Mouse (Mus musculus): ENCODE measurements around the gene Atraid.
"Not testable (repeated sequence)": the region's sequence is repeated elsewhere in the genome, so short reads cannot be mapped to it uniquely, and the experiment has no call there.

The Atraid gene

DNA sequence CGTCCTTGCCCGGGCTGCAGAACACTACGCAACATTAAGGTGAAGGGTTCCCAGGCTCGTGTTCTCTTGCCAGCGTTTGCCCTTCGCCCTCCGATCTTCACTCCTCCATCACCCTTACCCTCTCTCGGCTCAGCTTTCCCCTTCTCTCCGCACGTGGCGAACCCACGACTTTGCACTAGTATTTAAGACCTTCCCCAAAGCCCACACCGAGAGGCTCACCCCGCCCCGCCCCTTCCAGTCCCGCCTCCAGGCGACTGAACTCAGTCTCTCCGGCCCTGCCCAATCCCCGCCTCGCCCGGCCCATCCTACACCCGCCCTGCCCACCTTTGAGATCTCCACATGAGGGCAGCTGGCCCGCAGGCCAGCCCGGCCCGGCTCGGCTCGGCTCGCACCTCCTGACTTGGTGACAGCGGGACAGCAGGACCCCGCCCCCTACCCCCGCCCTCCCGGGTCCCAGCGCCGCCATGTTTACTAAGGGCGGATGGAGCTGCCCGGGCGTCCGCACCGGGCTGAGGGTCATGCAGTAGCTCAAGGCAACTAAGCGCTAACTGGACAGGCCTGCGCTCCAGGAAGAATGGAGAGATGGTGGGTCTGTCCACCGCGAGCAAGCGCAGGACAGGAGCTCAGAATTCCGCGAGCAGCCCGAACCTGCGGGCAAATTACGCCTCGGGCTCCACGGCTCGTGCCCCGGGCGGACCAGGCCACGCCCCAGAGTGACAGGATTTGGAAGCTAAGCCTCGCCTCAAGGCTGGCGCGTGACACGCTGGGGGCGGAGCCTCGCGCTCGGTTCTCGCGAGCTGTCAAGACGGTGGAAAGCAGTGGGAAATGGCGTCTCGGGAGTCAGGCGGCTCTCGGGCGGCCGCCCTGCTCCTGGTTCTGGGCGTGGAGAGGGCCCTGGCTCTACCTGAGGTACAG, at the start of gene Atraid:
Gene Atraid (plus strand): TSS at position 465 of the 915 bp plus-strand sequence.
- peak; percentile 97 to 100 for DNase-seq (ENCODE audit: low spot score in 2 of 2)

- no peak for DNase-seq (ENCODE audit: low spot score in 2 of 2)
Observed at GRCm38 (mm10) chr5:30999324-30999723, 48.8 kb upstream of the Atraid start.

- DNase-seq (ENCODE audit: low spot score in 2 of 2): no peak
Observed at GRCm38 (mm10) chr5:31000122-31000521, 48.0 kb upstream of the Atraid start.

DNA sequence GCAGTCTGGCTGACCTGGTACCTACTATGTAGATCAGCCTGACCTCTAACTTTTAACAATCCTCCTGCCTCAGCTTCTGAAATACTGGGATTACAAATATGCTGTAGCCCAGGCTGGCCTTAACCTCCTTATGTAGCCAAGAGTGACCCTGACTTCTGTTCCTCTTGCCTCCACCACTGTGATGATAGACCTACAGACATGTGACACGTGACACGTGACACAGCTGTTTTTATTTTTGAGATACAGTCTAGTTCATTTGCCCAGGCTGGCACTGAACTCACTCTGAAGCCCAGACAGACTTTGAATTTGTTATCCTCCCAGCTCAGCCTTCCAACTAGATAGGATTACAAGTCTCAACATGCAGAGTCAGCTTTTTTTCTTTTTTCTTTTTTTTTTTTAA, 47.1 kb upstream of the Atraid start:
- no peak for DNase-seq (ENCODE audit: low spot score in 2 of 2)

GRCm38 (mm10) chr5:31001560-31001959, 46.6 kb upstream of the Atraid start:
- DNase-seq (ENCODE audit: low spot score in 2 of 2): no peak

- DNase-seq (ENCODE audit: low spot score in 2 of 2): peak; percentile 53 to 81
Observed at GRCm38 (mm10) chr5:31004184-31004583, 43.9 kb upstream of the Atraid start.

GRCm38 (mm10) chr5:31012737-31013136, 35.4 kb upstream of the Atraid start:
- no peak for DNase-seq (ENCODE audit: low spot score in 2 of 2)

DNA sequence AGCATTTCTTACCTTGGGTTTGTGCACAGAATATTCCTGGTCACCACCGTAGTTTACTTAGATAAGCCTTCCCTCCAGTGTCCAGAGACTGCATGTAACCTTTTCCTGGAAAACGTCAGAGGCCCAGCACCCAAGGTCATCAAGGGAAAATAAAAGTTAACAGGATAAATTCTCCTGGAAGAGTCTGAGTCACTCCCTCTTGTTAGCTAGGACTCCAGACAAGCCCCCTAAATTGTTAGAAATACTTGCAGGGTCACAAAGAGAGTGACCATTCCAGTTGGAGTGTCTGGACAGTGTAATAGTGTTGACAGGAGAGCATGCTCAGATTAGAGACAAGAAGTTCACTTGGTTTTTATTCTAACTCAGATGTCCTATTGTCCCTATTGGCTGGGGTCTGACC, 32.2 kb upstream of the Atraid start:
- no peak for DNase-seq (ENCODE audit: low spot score in 2 of 2)

GRCm38 (mm10) chr5:31021790-31022189, 26.3 kb upstream of the Atraid start:
- DNase-seq (ENCODE audit: low spot score in 2 of 2): not testable (repeated sequence)

- no peak for DNase-seq (ENCODE audit: low spot score in 2 of 2)
Observed at GRCm38 (mm10) chr5:31022690-31023089, 25.4 kb upstream of the Atraid start.

DNA sequence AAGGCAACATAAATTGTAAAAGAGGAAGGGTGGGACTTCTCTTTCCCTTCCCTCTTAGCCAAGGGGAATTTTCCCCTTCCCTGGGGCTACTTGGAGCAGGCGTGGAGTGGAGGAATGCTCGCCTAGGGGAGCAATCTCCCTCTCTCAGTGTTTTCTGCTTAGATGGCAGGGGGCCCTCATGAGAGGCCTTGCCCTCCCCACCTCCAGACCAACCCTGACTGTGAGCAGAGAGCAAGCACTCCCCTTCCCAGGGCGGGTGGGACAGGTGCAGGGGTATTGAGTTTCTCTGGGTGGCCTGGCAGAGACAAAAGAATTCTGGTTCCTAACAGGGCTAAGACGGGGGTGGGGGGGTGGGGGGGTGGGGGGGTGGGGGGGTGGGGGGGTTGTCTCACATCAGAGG, 24.9 kb upstream of the Atraid start:
- DNase-seq (ENCODE audit: low spot score in 2 of 2): no peak

GRCm38 (mm10) chr5:31024641-31025040, 23.5 kb upstream of the Atraid start:
- no peak for DNase-seq (ENCODE audit: low spot score in 2 of 2)

GRCm38 (mm10) chr5:31030926-31031325, 17.2 kb upstream of the Atraid start:
- no peak for DNase-seq (ENCODE audit: low spot score in 2 of 2)

DNA sequence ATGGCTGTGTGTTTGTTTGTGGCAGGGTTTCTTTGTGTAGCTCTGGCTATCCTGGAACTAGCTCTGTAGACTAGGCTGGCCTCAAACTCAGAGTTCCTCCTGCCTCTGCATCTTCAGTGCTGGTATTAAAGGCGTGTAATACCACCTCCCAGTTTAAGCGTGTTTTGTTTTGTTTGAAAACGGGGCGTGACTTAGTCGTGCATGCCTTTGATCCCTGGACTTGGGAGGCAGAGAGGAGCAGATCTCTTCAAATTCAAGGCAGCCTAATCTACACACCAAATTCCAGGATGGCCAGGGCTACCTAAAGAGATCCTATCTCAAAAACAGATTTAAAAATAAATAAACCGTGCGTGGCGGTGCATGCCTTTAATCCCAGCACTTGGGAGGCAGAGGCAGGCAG, 16.6 kb upstream of the Atraid start:
- no peak for DNase-seq (ENCODE audit: low spot score in 2 of 2)

- no peak for DNase-seq (ENCODE audit: low spot score in 2 of 2)
Observed at GRCm38 (mm10) chr5:31034669-31035068, 13.4 kb upstream of the Atraid start.

- DNase-seq (ENCODE audit: low spot score in 2 of 2): not testable (repeated sequence)
Observed at GRCm38 (mm10) chr5:31036556-31036955, 11.6 kb upstream of the Atraid start.

DNA sequence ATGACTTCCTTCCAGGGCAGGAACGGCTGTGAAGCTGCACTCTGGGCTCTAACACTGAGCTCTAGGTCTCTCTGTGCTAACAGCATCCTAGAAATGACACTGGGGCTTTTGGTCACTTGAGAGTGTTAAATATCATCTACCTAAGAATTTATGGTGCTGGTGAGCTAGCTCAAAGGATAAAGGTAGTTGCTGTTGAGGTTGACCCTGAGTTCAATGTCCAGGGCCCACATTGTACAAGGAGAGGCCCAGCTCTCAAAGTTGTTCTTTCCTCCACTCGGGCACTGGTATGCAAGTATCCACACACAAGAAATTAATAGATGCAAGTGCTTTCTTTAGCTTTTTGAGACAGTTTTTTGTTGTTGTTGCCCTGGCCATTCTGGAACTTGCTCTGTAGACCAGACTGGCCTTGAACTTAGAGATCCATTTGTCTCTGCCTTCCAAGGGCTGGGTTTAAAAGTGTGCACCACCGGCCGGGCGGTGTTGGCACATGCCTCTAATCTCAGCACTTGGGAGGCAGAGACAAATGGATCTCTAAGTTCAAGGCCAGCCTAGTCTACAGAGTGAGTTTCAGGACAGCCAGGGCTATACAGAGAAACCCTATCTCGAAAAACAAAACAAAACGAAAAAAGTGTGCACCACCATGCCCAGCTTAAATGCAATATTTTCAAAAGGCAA, 9.8 kb upstream of the Atraid start:
- DNase-seq (ENCODE audit: low spot score in 2 of 2): no peak

GRCm38 (mm10) chr5:31046416-31046815, 1.7 kb upstream of the Atraid start:
- no peak for DNase-seq (ENCODE audit: low spot score in 2 of 2)

- no peak for DNase-seq (ENCODE audit: low spot score in 2 of 2)
Observed at GRCm38 (mm10) chr5:31047074-31047473, 1.0 kb upstream of the Atraid start.

DNA sequence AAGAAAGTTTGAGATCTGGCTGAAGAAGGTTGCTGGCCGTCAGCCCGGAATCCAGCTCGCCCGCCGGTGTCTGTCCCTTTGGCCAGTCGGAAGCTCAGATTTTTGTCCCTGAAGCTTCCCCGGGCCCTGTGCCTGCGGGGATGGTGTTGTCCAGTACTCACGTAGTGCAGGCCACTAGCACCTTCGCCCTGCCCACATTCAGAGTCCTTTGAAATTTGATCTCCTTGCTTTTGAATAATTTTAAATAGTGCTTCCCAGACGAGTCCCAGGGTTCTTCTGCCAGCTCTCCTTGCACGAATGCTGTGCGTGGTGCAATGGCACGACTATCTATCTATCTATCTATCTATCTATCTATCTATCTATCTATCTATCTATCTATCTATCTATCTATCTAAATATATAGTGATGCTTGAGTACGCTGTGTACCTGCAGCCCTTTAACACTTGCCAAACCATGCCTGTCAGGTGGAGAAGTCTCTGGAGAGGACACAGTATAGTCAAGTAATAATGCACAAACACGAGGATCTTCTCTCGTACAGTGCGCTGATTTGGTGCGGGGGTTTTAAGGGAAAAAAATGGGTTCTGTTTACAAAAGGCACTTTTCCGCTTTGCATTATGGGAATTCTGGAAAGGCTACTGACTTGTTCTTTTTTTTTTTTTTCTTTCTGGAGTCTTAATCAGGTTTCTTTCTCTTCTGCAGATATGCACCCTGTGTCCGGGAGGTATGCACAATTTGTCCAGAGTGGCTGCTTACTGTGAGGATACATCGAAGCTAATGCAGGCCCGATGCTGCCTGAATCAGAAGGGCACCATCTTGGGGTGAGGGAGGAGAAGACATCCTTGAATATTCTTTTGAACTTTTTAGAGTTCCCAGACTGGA, 890 bp downstream of the Atraid start, which contains the start of gene Slc5a6:
Gene Slc5a6 (minus strand): TSS at position 162 of the 879 bp plus-strand sequence.
- DNase-seq (ENCODE audit: low spot score in 2 of 2): peak; percentile 42 to 43

DNA sequence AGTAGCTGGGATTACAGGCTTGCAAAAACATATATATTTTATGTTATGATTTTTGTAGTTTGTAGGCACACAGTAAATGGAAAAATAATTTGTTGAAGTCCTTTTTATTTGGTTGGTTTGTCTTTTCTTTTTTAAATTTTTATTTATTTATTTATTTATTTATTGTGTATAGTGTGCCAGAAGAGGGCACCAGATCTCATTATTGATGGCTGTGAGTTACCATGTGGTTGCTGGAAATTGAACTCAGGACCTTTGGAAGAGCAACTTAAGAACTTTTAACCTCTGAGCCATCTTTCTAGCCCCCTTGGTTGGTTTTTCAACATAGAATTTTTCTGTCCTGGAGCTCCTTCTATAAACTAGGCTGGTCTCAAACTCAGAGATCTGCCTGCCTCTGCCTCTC, 2.3 kb downstream of the Atraid start:
- DNase-seq (ENCODE audit: low spot score in 2 of 2): no peak

DNA sequence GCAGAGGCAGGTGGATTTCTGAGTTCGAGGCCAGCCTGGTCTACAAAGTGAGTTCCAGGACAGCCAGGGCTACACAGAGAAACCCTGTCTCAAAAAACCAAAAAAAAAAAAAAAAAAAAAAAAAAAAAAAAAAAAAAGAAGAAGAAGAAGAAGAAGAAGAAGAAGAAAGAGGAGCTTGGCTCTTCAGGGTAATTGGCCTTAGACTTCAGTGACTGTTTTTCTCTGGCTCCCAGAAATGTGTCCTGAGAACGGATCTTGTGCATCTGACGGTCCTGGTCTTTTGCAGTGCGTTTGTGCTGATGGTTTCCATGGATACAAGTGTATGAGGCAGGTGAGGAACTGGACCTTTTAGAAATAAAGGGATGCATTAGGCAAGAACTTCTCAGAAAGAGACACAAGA, 5.6 kb downstream of the Atraid start:
- not testable (repeated sequence) for DNase-seq (ENCODE audit: low spot score in 2 of 2)

Measured in heart, adult 9 months (tissue).